In the genomic region with DNA sequence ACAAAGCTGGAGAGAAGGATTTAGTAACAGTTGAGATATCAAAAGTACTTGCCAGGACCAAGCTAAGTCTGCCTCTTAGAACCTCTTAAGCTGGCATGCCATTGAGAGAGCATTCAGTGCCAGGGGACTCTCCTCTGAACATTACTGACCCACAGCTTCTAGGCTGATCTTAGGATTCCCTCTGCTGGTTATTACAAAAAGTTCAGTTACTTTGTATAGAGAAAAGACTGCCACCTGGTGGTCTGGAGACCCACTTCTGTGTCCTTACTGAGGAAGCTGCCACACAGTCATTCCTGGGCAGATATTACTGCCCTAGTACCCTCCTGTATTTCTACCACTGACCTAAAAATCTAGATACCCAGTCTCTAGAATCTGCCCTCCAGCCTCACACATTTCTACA, we compare ENCODE assay signal across 9 mouse cellular contexts.
DNase-seq lines count a peak whose midpoint lies in the region; ATAC-seq and TF ChIP-seq lines count a peak whose summit lies in the region.
"Had no signal": no experiment of that assay in that cellular context is flagged by ENCODE, and none has a peak within 500 bp of the region (broad histone marks: within the 10 kb centered on the region; RNA-seq: fewer than 3 reads in every experiment).

No protein-coding gene starts in this region.

- TF ChIP-seq POLR2A in bone marrow macrophage, adult 2 months (IDR thresholded peaks at IDR 0.05; ENCODE audit: borderline replicate concordance, low read depth, low read length) = no peak
- no peak for TF ChIP-seq POLR2A in liver, adult 2 months (IDR thresholded peaks at IDR 0.05; ENCODE audit: extremely low read depth, insufficient read depth, low read length)

- no peak overlapping the region for H3K9ac ChIP-seq in heart, embryonic 15.5 days
- no peak overlapping the region for H3K9ac ChIP-seq in kidney, postnatal 0 days (ENCODE audit: low read depth, low read length)
- H3K9ac ChIP-seq in liver, adult 2 months (ENCODE audit: low read depth, low read length) = no peak overlapping the region

- ATAC-seq in heart, embryonic 15.5 days (replicated peaks; ENCODE audit: insufficient number of reproducible peaks, insufficient read depth, low FRiP score, low read depth) = peak; percentile 82
- peak; percentile 63 for ATAC-seq in kidney, postnatal 0 days (replicated peaks; ENCODE audit: low FRiP score, low read depth)

- H3K79me2 ChIP-seq in liver, adult 2 months (ENCODE audit: control insufficient read depth, insufficient read depth, low read length) = 0 out of 2 replicates have a peak, but pooled peaks cover 3% of the 10 kb centered on the region

- H3K4me3 ChIP-seq in bone marrow macrophage, adult 2 months (ENCODE audit: insufficient read depth, low read length) = no peak overlapping the region
- no peak overlapping the region for H3K4me3 ChIP-seq in heart, embryonic 15.5 days
- H3K4me3 ChIP-seq in kidney, postnatal 0 days (replicated peaks; ENCODE audit: low read depth, low read length) = no peak overlapping the region
- H3K4me3 ChIP-seq in liver, adult 2 months (ENCODE audit: insufficient read depth, low read depth, low read length) = no peak overlapping the region
- H3K4me3 ChIP-seq: embryonic facial prominence, embryonic 13.5 days had no signal

- peaks cover 19% of the 10 kb centered on the region for H3K27me3 ChIP-seq in heart, embryonic 15.5 days
- no peaks in the 10 kb centered on the region for H3K27me3 ChIP-seq in kidney, postnatal 0 days (ENCODE audit: insufficient read depth, low read length)
- H3K27me3 ChIP-seq in liver, adult 2 months (ENCODE audit: control insufficient read depth, insufficient read depth, low read length) = no peaks in the 10 kb centered on the region
- no peaks in the 10 kb centered on the region for H3K27me3 ChIP-seq in splenic B cell, adult 2 months (ENCODE audit: control insufficient read depth, insufficient read depth, low read length, poor library complexity, severe bottlenecking)
- H3K27me3 ChIP-seq: embryonic facial prominence, embryonic 13.5 days had no signal

- no peak overlapping the region for H3K4me2 ChIP-seq in heart, embryonic 15.5 days
- no peak overlapping the region for H3K4me2 ChIP-seq in kidney, postnatal 0 days (ENCODE audit: low read length)
- H3K4me2 ChIP-seq: embryonic facial prominence, embryonic 13.5 days had no signal

- peaks cover 7% of the 10 kb centered on the region for H3K4me1 ChIP-seq in bone marrow macrophage, adult 2 months (ENCODE audit: control insufficient read depth, insufficient read depth, low read length)
- peaks cover 7% of the 10 kb centered on the region for H3K4me1 ChIP-seq in heart, embryonic 15.5 days (replicated peaks)
- no peaks in the 10 kb centered on the region for H3K4me1 ChIP-seq in kidney, postnatal 0 days (replicated peaks; ENCODE audit: insufficient read depth, low read length)
- no peaks in the 10 kb centered on the region for H3K4me1 ChIP-seq in liver, adult 2 months (ENCODE audit: control insufficient read depth, insufficient read depth, low read length)
- H3K4me1 ChIP-seq: embryonic facial prominence, embryonic 13.5 days had no signal

- no peaks in the 10 kb centered on the region for H3K9me3 ChIP-seq in heart, embryonic 15.5 days (replicated peaks)
- no peaks in the 10 kb centered on the region for H3K9me3 ChIP-seq in kidney, postnatal 0 days (replicated peaks; ENCODE audit: low read length)
- H3K9me3 ChIP-seq: embryonic facial prominence, embryonic 13.5 days had no signal

- H3K36me3 ChIP-seq in heart, embryonic 15.5 days = peaks cover 7% of the 10 kb centered on the region; the same call in 1 of the 2 replicates
- H3K36me3 ChIP-seq in kidney, postnatal 0 days (ENCODE audit: insufficient read depth, low read length) = peaks cover 24% of the 10 kb centered on the region; the same call in 1 of the 2 replicates
- peaks cover 10% of the 10 kb centered on the region; the same call in 1 of the 2 replicates for H3K36me3 ChIP-seq in liver, adult 2 months (ENCODE audit: control insufficient read depth, insufficient read depth, low read length)
- no peaks in the 10 kb centered on the region for H3K36me3 ChIP-seq in splenic B cell, adult 2 months (ENCODE audit: control insufficient read depth, insufficient read depth, low read length, poor library complexity, severe bottlenecking)

- H3K27ac ChIP-seq in bone marrow macrophage, adult 2 months (ENCODE audit: insufficient read depth, low read depth, low read length) = no peak overlapping the region
- H3K27ac ChIP-seq in heart, embryonic 15.5 days = no peak overlapping the region
- no peak overlapping the region for H3K27ac ChIP-seq in kidney, postnatal 0 days
- H3K27ac ChIP-seq in liver, adult 2 months (replicated peaks; ENCODE audit: insufficient read depth, low read depth, low read length) = no peak overlapping the region
- H3K27ac ChIP-seq: embryonic facial prominence, embryonic 13.5 days had no signal

- TF ChIP-seq CTCF in bone marrow macrophage, adult 2 months (IDR thresholded peaks at IDR 0.05; ENCODE audit: low read depth, low read length) = peak; percentile 37; the same call in 1 of the 2 replicates
- TF ChIP-seq CTCF in kidney, postnatal 0 days (IDR thresholded peaks at IDR 0.05; ENCODE audit: low read depth) = peak; percentile 98
- TF ChIP-seq CTCF in liver, adult 2 months (IDR thresholded peaks at IDR 0.05; ENCODE audit: low read depth, low read length) = peak; percentile 61

- peak; percentile 84 for DNase-seq in CD4-positive, CD25-positive, alpha-beta regulatory T cell, adult 2 months (ENCODE audit: low read depth, low spot score)
- peak; percentile 74 for DNase-seq in fibroblast of lung, adult 2 months (ENCODE audit: low read depth)
- DNase-seq in kidney, postnatal 0 days (ENCODE audit: low spot score) = peak; percentile 97
- DNase-seq in liver, adult 2 months (ENCODE audit: extremely low read depth, low read depth, low spot score) = peak; percentile 80
- peak; percentile 87 for DNase-seq in naive thymus-derived CD4-positive, alpha-beta T cell, adult 2 months (ENCODE audit: low read depth)
- peak; percentile 89 for DNase-seq in splenic B cell, adult 2 months (ENCODE audit: low read depth, low spot score)

Comparison
In these comparisons a context has a peak if more than half of its experiments do, and no peak if none do; other contexts are left out.
1. CTCF ChIP-seq: peak in every context shown above with its lines; median percentile 98 in kidney, postnatal 0 days; 61 in liver, adult 2 months; 37 in bone marrow macrophage, adult 2 months.